Mouse (Mus musculus): ENCODE data around the gene Myh14. TPM values are rescaled to one million over a fixed set of nuclear protein-coding genes. Genes with fewer than 3 reads are reported as not detected.

Gene Myh14
- total and polyA plus RNA-seq, 2 experiments from 2014 or later, result 6.9 to 8.8 TPM

- Histone ChIP-seq H3K4me2 (ENCODE audit: low read depth, low read length, poor library complexity, severe bottlenecking) (no peak overlapping the region), H3K4me3 (ENCODE audit: low read depth, low read length) (no peak overlapping the region), H3K27me3 (ENCODE audit: insufficient read depth, low read length) (peaks cover 16% of the 10 kb centered on the region; the same call in 1 of the 2 replicates), H3K27ac (ENCODE audit: low read depth, low read length) (no peak overlapping the region), H3K36me3 (ENCODE audit: insufficient read depth, low read length) (no peaks in the 10 kb centered on the region; the same call in 1 of the 2 replicates), H3K9ac (replicated peaks; ENCODE audit: low read length, poor library complexity, severe bottlenecking) (no peak overlapping the region), H3K4me1 (ENCODE audit: insufficient read depth, low read length) (peaks cover 2% of the 10 kb centered on the region; the same call in 1 of the 2 replicates), H3K9me3 (ENCODE audit: low read length) (no peaks in the 10 kb centered on the region)
- ATAC-seq (ENCODE audit: low FRiP score), result no peak
- WGBS, result 37% methylated on average over 7 of the region's 7 CpGs
- no peak for TF ChIP-seq CTCF (IDR thresholded peaks at IDR 0.05)
- no peak for DNase-seq (ENCODE audit: low spot score)
Measured at GRCm38 (mm10) chr7:44605436-44605835, 65.2 kb downstream of the Myh14 start.

DNA sequence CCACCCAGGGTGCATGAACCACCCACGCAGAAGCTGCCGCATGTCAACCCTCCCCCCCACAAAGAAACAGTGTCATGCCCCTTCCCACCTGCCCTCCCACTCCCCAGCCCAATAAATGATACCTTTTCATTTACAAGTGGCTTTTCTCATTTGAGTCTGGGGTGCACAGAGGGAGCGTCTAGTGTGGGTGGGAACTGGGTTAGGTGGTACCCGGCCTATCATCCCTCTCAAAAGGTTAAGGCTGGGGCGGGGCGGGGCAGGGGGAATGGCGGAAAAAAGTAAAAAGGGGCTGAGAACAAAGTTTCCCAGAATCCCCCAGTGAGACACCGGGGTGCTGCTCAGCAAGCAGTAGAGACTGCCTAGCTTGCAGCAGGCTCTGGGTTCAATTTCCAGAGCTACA is 66.0 kb downstream of the Myh14 start:
- WGBS, result 3% methylated on average over 8 of the region's 8 CpGs

DNA sequence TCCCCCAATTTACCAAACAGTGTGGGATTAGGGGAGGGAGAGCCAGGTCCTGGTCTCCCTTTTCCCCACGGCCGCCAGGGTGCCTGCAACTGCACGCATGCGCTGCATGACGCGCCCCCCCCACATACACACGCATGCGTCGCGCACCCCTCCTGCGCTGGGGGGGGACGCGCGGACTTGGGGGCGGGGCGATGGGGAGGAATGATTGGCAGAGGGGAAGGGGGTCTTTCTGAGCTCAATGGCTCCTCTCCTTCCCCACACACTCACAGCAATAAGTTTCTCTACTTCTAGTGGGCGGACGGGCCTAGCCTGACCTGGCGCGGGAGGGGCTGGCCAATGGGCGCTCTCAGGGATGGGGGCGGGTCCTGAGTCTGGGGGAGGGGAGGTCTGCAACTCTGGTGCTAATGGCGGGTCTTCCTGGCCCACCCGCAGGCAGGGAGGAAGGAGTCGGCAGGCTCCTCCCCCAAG is 66.5 kb downstream of the Myh14 start:
- H3K9ac ChIP-seq (replicated peaks; ENCODE audit: low read length, poor library complexity, severe bottlenecking), result no peak overlapping the region

More for the DNA sequence above, 66.0 kb downstream of the Myh14 start:
- H3K9ac ChIP-seq (replicated peaks; ENCODE audit: low read length, poor library complexity, severe bottlenecking), result no peak overlapping the region
- no peaks in the 10 kb centered on the region; the same call in 1 of the 2 replicates for H3K36me3 ChIP-seq (ENCODE audit: insufficient read depth, low read length)
- H3K27me3 ChIP-seq (ENCODE audit: insufficient read depth, low read length), result peaks cover 16% of the 10 kb centered on the region; the same call in 1 of the 2 replicates
- ATAC-seq (ENCODE audit: low FRiP score), result no peak
- H3K27ac ChIP-seq (ENCODE audit: low read depth, low read length), result no peak overlapping the region
- H3K4me3 ChIP-seq (ENCODE audit: low read depth, low read length), result peak overlapping the region; percentile 27; the same call in 1 of the 2 replicates
- H3K4me1 ChIP-seq (ENCODE audit: insufficient read depth, low read length), result peaks cover 2% of the 10 kb centered on the region; the same call in 1 of the 2 replicates
- no peak for TF ChIP-seq CTCF (IDR thresholded peaks at IDR 0.05)
- no peak for DNase-seq (ENCODE audit: low spot score)
- H3K9me3 ChIP-seq (ENCODE audit: low read length), result no peaks in the 10 kb centered on the region
- peak overlapping the region; percentile 47 for H3K4me2 ChIP-seq (ENCODE audit: low read depth, low read length, poor library complexity, severe bottlenecking)

DNA sequence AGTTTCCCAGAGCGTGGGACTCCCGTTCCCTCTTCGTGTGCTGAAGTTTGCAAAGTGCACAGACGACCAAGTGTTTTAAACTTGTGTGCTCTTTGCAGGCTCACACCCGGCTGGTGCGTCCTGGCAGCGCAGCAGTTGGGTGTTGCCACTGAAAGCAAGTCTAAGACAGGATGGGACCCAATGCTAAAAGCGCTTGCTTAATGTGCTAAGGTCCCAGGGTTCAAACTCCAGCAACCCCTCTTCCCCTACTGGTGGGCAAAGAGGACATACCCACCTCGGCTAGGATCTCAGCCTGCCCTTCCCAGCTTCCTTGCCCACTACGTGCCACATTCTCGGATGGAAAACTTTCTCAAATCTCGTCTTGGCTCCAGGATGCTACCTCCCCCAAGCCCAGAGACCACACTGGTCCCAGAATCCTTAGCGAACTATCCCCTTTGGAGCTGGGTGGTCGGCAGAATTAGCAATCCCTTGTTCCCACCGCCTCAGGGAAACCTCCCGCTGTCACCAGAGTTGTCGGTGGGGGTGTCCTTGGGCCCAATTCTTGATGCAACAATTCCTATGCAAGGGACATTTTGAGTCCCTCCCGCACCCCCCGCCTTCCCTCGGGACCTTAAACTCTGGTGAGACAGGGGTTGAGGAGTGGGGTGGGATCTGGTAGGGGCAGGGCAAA is 67.3 kb downstream of the Myh14 start:
- WGBS, result 4% methylated on average over 20 of the region's 20 CpGs
- Histone ChIP-seq H3K9ac (replicated peaks; ENCODE audit: low read length, poor library complexity, severe bottlenecking) (no peak overlapping the region), H3K4me3 (ENCODE audit: low read depth, low read length) (no peak overlapping the region), H3K4me1 (ENCODE audit: insufficient read depth, low read length) (peaks cover 2% of the 10 kb centered on the region; the same call in 1 of the 2 replicates), H3K9me3 (ENCODE audit: low read length) (no peaks in the 10 kb centered on the region), H3K27ac (ENCODE audit: low read depth, low read length) (no peak overlapping the region), H3K4me2 (ENCODE audit: low read depth, low read length, poor library complexity, severe bottlenecking) (peak overlapping the region; percentile 47; the same call in 1 of the 2 replicates), H3K36me3 (ENCODE audit: insufficient read depth, low read length) (peaks cover 3% of the 10 kb centered on the region), H3K27me3 (ENCODE audit: insufficient read depth, low read length) (peaks cover 16% of the 10 kb centered on the region; the same call in 1 of the 2 replicates)
- no peak for DNase-seq (ENCODE audit: low spot score)
- no peak for ATAC-seq (ENCODE audit: low FRiP score)
- TF ChIP-seq CTCF (IDR thresholded peaks at IDR 0.05), result no peak

More for the DNA sequence above, 66.5 kb downstream of the Myh14 start:
- Histone ChIP-seq H3K9me3 (ENCODE audit: low read length) (no peaks in the 10 kb centered on the region), H3K27ac (ENCODE audit: low read depth, low read length) (no peak overlapping the region), H3K4me1 (ENCODE audit: insufficient read depth, low read length) (peaks cover 2% of the 10 kb centered on the region; the same call in 1 of the 2 replicates), H3K27me3 (ENCODE audit: insufficient read depth, low read length) (peaks cover 16% of the 10 kb centered on the region; the same call in 1 of the 2 replicates), H3K4me3 (ENCODE audit: low read depth, low read length) (peak overlapping the region; percentile 27), H3K36me3 (ENCODE audit: insufficient read depth, low read length) (no peaks in the 10 kb centered on the region; the same call in 1 of the 2 replicates), H3K4me2 (ENCODE audit: low read depth, low read length, poor library complexity, severe bottlenecking) (peak overlapping the region; percentile 47)
- WGBS, result 1% methylated on average over 23 of the region's 25 CpGs
- peak; percentile 41 for ATAC-seq (ENCODE audit: low FRiP score)
- peak; percentile 50 for TF ChIP-seq CTCF (IDR thresholded peaks at IDR 0.05)
- peak; percentile 54 for DNase-seq (ENCODE audit: low spot score)

DNA sequence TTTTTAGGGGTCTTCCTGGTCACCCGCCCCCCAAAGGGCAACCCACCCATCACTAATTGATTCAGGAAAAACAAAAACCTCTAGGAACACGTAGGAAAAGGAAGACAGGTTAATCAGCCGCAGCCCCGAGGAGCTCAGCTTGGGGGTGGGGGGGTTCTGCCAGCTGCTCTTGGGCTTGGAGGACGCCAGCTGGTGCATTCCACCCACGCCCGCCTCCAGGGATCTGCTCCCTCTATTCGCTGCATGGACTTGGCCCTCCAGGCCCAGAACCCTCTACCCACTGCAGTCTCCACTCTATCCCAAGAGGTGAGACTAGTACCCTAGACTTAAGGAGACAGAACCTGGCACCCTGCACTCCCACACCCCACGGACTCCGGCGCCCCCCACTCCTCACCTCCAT is 68.2 kb downstream of the Myh14 start:
- no peaks in the 10 kb centered on the region for H3K9me3 ChIP-seq (ENCODE audit: low read length)
- no peak for DNase-seq (ENCODE audit: low spot score)
- no peak for ATAC-seq (ENCODE audit: low FRiP score)
- H3K4me1 ChIP-seq (ENCODE audit: insufficient read depth, low read length), result peaks cover 2% of the 10 kb centered on the region; the same call in 1 of the 2 replicates
- WGBS, result 20% methylated on average over 10 of the region's 11 CpGs
- peaks cover 4% of the 10 kb centered on the region for H3K36me3 ChIP-seq (ENCODE audit: insufficient read depth, low read length)
- no peak overlapping the region for H3K27ac ChIP-seq (ENCODE audit: low read depth, low read length)
- H3K27me3 ChIP-seq (ENCODE audit: insufficient read depth, low read length), result peaks cover 16% of the 10 kb centered on the region; the same call in 1 of the 2 replicates
- H3K4me3 ChIP-seq (ENCODE audit: low read depth, low read length), result no peak overlapping the region
- TF ChIP-seq CTCF (IDR thresholded peaks at IDR 0.05), result no peak
- no peak overlapping the region for H3K4me2 ChIP-seq (ENCODE audit: low read depth, low read length, poor library complexity, severe bottlenecking)
- no peak overlapping the region for H3K9ac ChIP-seq (replicated peaks; ENCODE audit: low read length, poor library complexity, severe bottlenecking)

DNA sequence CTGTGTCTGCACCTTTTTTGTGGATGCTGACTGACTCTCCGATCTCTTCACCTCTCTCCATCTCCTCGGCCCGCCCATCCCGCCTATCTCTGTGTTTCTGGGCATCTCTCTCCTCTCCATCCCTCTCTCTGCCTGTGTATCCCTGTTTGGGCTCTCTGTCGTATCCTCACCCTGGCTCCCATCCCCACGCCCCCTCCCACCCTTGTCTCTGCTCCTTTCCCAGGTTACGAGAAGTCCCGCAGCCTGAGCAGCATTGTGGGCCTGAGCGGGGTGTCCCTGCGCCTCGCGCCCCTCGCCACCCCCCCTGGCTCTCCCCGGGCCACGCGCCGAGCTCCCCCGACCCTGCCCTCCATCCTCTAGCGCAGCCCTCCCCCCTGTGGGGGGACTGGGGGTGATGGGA is 69.0 kb downstream of the Myh14 start:
- Histone ChIP-seq H3K4me2 (ENCODE audit: low read depth, low read length, poor library complexity, severe bottlenecking) (no peak overlapping the region), H3K9ac (replicated peaks; ENCODE audit: low read length, poor library complexity, severe bottlenecking) (no peak overlapping the region), H3K36me3 (ENCODE audit: insufficient read depth, low read length) (peaks cover 4% of the 10 kb centered on the region), H3K27ac (ENCODE audit: low read depth, low read length) (no peak overlapping the region), H3K9me3 (ENCODE audit: low read length) (no peaks in the 10 kb centered on the region), H3K4me1 (ENCODE audit: insufficient read depth, low read length) (peaks cover 2% of the 10 kb centered on the region; the same call in 1 of the 2 replicates), H3K4me3 (ENCODE audit: low read depth, low read length) (no peak overlapping the region), H3K27me3 (ENCODE audit: insufficient read depth, low read length) (peaks cover 16% of the 10 kb centered on the region; the same call in 1 of the 2 replicates)
- DNase-seq (ENCODE audit: low spot score) (no peak), ATAC-seq (ENCODE audit: low FRiP score) (no peak)
- no peak for TF ChIP-seq CTCF (IDR thresholded peaks at IDR 0.05)
- 22% methylated on average over 19 of the region's 19 CpGs for WGBS
